Mouse (Mus musculus): Measurements from ENCODE around the gene Mtmr10. TPM values are rescaled to one million over a fixed set of nuclear protein-coding genes. Genes with fewer than 3 reads are reported as not detected.
A peak's percentile ranks its signal among the peaks of the same experiment; 100 is the strongest.

Mtmr10 gene
- total RNA-seq, 2 experiments from 2014 or later: 14.9 to 18.7 TPM

GRCm38 (mm10) chr7:64312811-64313210 lies 25.4 kb downstream of the Mtmr10 start:
- Histone ChIP-seq H3K4me3 (no peak overlapping the region), H3K27ac (no peak overlapping the region)
- no peak for DNase-seq (ENCODE audit: low spot score in 2 of 2)
- no peak for TF ChIP-seq CTCF (conservative IDR thresholded peaks at IDR 0.05)

DNA sequence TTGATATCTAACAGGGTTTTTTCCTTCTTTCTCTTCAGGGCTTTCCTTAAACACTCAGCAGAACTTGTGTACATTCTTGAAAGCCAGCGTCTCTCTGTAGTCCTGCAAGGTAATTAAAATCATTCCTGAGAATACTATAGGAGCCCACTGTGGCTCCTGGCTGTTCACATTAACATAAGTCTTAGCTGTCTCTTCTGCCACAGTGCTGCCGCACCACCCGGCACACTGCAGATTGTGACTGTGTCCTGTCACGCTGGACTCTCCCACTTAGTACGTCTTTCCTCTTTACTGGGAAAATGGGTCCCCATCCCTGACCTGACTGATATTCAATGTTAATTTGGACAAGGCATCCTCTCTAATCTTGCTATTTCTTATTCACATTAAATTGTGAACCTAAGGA lies 33.7 kb downstream of the Mtmr10 start:
- TF ChIP-seq CTCF (conservative IDR thresholded peaks at IDR 0.05): no peak
- no peak for DNase-seq (ENCODE audit: low spot score in 2 of 2)
- Histone ChIP-seq H3K4me3 (no peak overlapping the region), H3K27ac (peak overlapping the region; percentile 36)

- DNase-seq (ENCODE audit: low spot score in 2 of 2): no peak
- TF ChIP-seq CTCF (conservative IDR thresholded peaks at IDR 0.05): no peak
- peak overlapping the region; percentile 67 for H3K27ac ChIP-seq
- H3K4me3 ChIP-seq: no peak overlapping the region
These were observed 34.2 kb downstream of the Mtmr10 start for GRCm38 (mm10) chr7:64321658-64322057.

- peak; percentile 93 for TF ChIP-seq CTCF (conservative IDR thresholded peaks at IDR 0.05)
- DNase-seq (ENCODE audit: low spot score in 2 of 2): peak; percentile 79 to 93
- Histone ChIP-seq H3K4me3 (no peak overlapping the region), H3K27ac (no peak overlapping the region)
These were observed 39.4 kb downstream of the Mtmr10 start for GRCm38 (mm10) chr7:64326892-64327291.

GRCm38 (mm10) chr7:64327486-64327885 lies 40.0 kb downstream of the Mtmr10 start:
- H3K4me3 ChIP-seq: no peak overlapping the region
- no peak overlapping the region for H3K27ac ChIP-seq
- TF ChIP-seq CTCF (conservative IDR thresholded peaks at IDR 0.05): no peak
- no peak for DNase-seq (ENCODE audit: low spot score in 2 of 2)

GRCm38 (mm10) chr7:64331309-64331708 lies 43.9 kb downstream of the Mtmr10 start:
- TF ChIP-seq CTCF (conservative IDR thresholded peaks at IDR 0.05): no peak
- H3K4me3 ChIP-seq: no peak overlapping the region
- H3K27ac ChIP-seq: no peak overlapping the region
- no peak for DNase-seq (ENCODE audit: low spot score in 2 of 2)

DNA sequence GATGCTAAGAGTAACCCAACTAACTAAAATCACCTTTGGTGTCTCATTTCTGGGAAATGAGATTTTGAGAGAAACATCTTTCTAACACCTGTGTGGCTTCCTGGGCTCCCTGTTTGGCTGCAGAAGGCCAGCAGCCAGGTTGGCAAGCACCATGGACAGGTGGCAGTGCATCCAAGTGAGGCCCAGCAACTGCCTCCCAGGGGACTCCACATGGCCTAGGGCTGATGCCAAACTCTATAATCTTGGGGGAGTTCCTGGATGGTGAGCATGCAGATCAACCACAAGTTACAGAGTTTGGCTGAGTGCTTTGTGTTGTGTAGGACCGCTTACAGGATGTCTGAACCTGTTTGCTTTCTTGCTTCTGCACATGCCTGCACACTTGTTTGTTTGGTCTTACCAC lies 45.2 kb downstream of the Mtmr10 start:
- Histone ChIP-seq H3K27ac (no peak overlapping the region), H3K4me3 (no peak overlapping the region)
- no peak for TF ChIP-seq CTCF (conservative IDR thresholded peaks at IDR 0.05)
- no peak for DNase-seq (ENCODE audit: low spot score in 2 of 2)

DNA sequence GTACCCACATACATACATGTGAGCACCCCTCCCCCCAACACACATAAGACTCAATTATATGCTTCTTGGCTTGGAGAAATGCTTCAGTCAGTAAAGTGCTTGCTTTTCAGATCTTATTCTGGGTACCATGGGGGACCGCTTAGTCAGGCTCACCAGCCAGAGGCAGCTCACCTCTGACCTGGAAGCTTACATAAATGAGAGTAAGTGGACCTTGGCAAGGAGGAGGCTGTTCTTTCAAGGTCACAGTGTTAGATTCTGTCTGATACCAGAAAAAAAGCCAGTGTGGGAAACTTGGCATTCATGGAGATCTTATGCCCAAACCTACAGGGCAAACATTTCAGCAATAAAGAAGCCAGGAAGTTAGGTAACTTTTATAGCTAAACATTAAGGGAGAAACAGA lies 60.4 kb downstream of the Mtmr10 start:
- no peak for DNase-seq (ENCODE audit: low spot score in 2 of 2)
- no peak overlapping the region for H3K4me3 ChIP-seq
- no peak for TF ChIP-seq CTCF (conservative IDR thresholded peaks at IDR 0.05)
- no peak overlapping the region for H3K27ac ChIP-seq

DNA sequence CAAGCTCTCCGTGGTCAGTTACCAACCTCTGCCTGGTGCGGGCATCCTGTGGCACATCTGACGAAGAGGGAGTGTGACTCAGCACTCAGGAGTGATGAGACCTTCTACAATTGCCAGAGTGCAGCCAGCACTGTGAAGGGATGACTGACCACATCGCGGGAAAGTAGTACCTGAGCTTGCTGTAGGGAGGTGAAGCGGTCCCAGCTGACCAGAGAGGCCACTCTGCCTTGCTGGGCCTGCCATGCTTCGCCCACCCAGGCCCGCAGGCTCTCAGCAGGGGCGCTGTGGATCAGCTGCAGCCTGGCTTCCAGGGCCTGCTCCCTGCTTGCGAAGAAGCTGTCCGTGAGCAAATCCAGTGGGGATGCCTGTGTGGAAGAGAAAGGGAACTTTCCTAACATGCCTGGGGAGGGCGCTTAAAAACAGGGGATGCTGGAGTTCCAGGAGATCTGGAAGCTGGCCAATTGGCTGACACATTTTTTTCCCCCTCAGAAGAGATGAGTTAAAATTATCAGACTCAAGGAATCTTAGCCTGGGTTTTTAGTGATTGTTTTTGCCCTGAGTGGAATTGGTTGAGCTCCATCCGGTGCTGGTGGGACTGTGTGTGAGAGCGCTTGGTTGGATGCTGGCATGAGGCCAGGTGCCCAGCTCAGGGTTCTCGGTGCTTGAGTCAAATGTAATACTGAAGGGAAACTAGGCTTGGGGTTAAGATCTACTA lies 61.9 kb downstream of the Mtmr10 start:
- Histone ChIP-seq H3K4me3 (no peak overlapping the region), H3K27ac (peak overlapping the region; percentile 93)
- TF ChIP-seq CTCF (conservative IDR thresholded peaks at IDR 0.05): peak; percentile 64
- DNase-seq (ENCODE audit: low spot score in 2 of 2): peak; percentile 54 to 57

DNA sequence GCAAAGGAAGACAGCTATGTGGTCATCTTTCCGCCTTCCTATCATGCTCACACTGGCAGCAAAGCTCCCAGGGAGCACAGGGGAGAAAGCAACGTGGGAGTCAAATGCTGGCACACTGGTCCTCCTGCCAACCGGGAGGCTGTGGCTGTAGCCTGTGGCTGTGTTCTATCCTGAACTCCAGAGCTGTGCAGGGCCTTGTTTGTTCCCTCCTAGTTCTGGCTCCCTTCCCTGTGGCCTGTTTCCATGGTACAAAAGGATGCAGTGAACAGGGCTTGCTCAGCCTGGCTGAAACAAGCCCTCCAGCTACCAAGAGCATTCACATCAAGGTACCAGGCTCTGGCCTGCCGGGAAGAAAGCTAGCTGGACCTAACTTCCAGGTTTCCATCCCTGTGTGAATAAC lies 63.6 kb downstream of the Mtmr10 start:
- peak; percentile 79 to 86 for DNase-seq (ENCODE audit: low spot score in 2 of 2)
- TF ChIP-seq CTCF (conservative IDR thresholded peaks at IDR 0.05): no peak
- Histone ChIP-seq H3K27ac (peak overlapping the region; percentile 93), H3K4me3 (no peak overlapping the region)

DNA sequence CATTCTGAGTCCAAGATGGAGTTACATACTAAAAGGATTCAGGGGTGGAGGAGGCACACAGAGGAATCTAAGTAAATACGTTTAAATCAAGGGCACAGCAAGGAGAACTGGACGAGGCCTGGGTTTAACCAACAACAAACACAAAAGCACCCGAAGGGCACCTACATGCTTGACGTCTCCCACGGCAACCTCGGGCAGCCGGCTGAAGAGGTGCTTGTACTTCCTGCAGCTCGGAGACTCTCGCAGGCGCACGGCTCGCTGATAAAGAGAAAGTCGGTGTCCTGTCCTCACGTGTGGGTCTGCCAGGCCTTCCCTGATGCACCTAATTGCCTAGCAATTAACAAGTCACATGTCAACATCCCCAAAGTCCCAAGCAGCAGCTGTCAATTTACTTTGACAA lies 66.8 kb downstream of the Mtmr10 start:
- Histone ChIP-seq H3K27ac (no peak overlapping the region), H3K4me3 (no peak overlapping the region)
- no peak for DNase-seq (ENCODE audit: low spot score in 2 of 2)
- no peak for TF ChIP-seq CTCF (conservative IDR thresholded peaks at IDR 0.05)

- Histone ChIP-seq H3K4me3 (peak overlapping the region; percentile 17; the same call in 1 of the 2 replicates), H3K27ac (peak overlapping the region; percentile 91)
- no peak for DNase-seq (ENCODE audit: low spot score in 2 of 2)
- no peak for TF ChIP-seq CTCF (conservative IDR thresholded peaks at IDR 0.05)
These were observed 69.2 kb downstream of the Mtmr10 start for GRCm38 (mm10) chr7:64356661-64357060.

- peak; percentile 66 to 75 for DNase-seq (ENCODE audit: low spot score in 2 of 2)
- no peak for TF ChIP-seq CTCF (conservative IDR thresholded peaks at IDR 0.05)
- Histone ChIP-seq H3K27ac (peak overlapping the region; percentile 91), H3K4me3 (peak overlapping the region; percentile 17; the same call in 1 of the 2 replicates)
These were observed 70.0 kb downstream of the Mtmr10 start for GRCm38 (mm10) chr7:64357405-64357804.

- H3K4me3 ChIP-seq: no peak overlapping the region
- peak overlapping the region; percentile 91; the same call in 1 of the 2 replicates for H3K27ac ChIP-seq
- no peak for TF ChIP-seq CTCF (conservative IDR thresholded peaks at IDR 0.05)
- DNase-seq (ENCODE audit: low spot score in 2 of 2): no peak
These were observed 71.2 kb downstream of the Mtmr10 start for GRCm38 (mm10) chr7:64358666-64359065.
